Mouse (Mus musculus) stomach, postnatal 0 days (tissue): ENCODE measurements around the gene Gemin2. TPM values are rescaled to one million over a fixed set of nuclear protein-coding genes. Genes with fewer than 3 reads are reported as not detected.
A peak's percentile ranks its signal among the peaks of the same experiment; 100 is the strongest.
"Not testable (repeated sequence)": the region's sequence is repeated elsewhere in the genome, so short reads cannot be mapped to it uniquely, and the experiment has no call there.

Source experiments
- ATAC-seq: fragments of 200-750 bp; cut with Nextera tagmentation; 2 replicates; pipeline ENCODE4 v1.8.0; 2017; ENCODE audit not compliant: low FRiP score, low TSS enrichment
- DNase-seq: peaks from one replicate; pipeline ENCODE4 v3.0.0-alpha.2; 2016; ENCODE audit warnings: low spot score
- H3K27ac ChIP-seq: fragments of 300-500 bp; sonication (generic); replicated peaks from 2 replicates; pipeline ENCODE4 v1.5.1; 2014; ENCODE audit warnings: mild to moderate bottlenecking, control low read depth
- H3K27me3 ChIP-seq: fragments of 300-500 bp; sonication (generic); 2 replicates; pipeline ENCODE4 v1.6.1; 2014; ENCODE audit warnings: low read length; ENCODE audit not compliant: control insufficient read depth, insufficient read depth
- H3K36me3 ChIP-seq: fragments of 300-500 bp; sonication (generic); 2 replicates; pipeline ENCODE4 v1.6.1; 2014; ENCODE audit warnings: low read length, mixed read lengths; ENCODE audit not compliant: control insufficient read depth, insufficient read depth
- H3K4me1 ChIP-seq: fragments of 300-500 bp; sonication (generic); replicated peaks from 2 replicates; pipeline ENCODE4 v1.6.1; 2014; ENCODE audit warnings: antibody characterized with exemption; ENCODE audit not compliant: control insufficient read depth, insufficient read depth
- H3K4me2 ChIP-seq: fragments of 300-500 bp; sonication (generic); replicated peaks from 2 replicates; pipeline ENCODE4 v1.6.1; 2014; ENCODE audit warnings: low read depth, mild to moderate bottlenecking, control low read depth, moderate library complexity
- H3K4me3 ChIP-seq: fragments of 300-500 bp; sonication (generic); 2 replicates; pipeline ENCODE4 v1.5.1; 2014; ENCODE audit warnings: low read depth, low read length, control low read depth
- H3K9ac ChIP-seq: fragments of 300-500 bp; sonication (generic); 2 replicates; pipeline ENCODE4 v1.6.1; 2014; ENCODE audit warnings: mild to moderate bottlenecking, low read length, control low read depth, mixed read lengths
- H3K9me3 ChIP-seq: fragments of 300-500 bp; sonication (generic); 2 replicates; pipeline ENCODE4 v1.6.1; 2016; ENCODE audit warnings: low read length; ENCODE audit not compliant: control insufficient read depth
- CTCF ChIP-seq: IDR thresholded peaks from 2 replicates; pipeline ENCODE4 v1.5.1; 2016; ENCODE audit warnings: antibody characterized with exemption, low read depth, mild to moderate bottlenecking, moderate library complexity
- EP300 ChIP-seq: optimal IDR thresholded peaks from 2 replicates; pipeline ENCODE3; 2016; ENCODE audit warnings: antibody characterized with exemption
- WGBS: fragments of 180-500 bp; shearing (Covaris S2); extraction: QIAGEN DNeasy Blood & Tissue Kit; methylation state at CpG from one replicate; pipeline ENCODE4 v1.1.7; 2014; 5-methylcytosine and 5-hydroxymethylcytosine counted together
- polyA plus RNA-seq: library from polyadenylated mRNA; unstranded; fragments of >200 nt; fragmentation: Nextera tagmentation; extraction: Ambion mirVana; gene quantifications from 2 replicates; pipeline ENCODE4 v1.2.1, GENCODE M21; 2015

Gemin2 gene
- polyA plus RNA-seq, 1 experiment from 2014 or later = 14.8 TPM

GRCm38 (mm10) chr12:59053166-59053565 is 40.0 kb downstream of the Gemin2 start:
- Histone ChIP-seq H3K4me1 (no peaks in the 10 kb centered on the region), H3K36me3 (no peaks in the 10 kb centered on the region; the same call in 1 of the 2 replicates), H3K9me3 (no peaks in the 10 kb centered on the region), H3K27ac (no peak overlapping the region), H3K4me2 (no peak overlapping the region), H3K27me3 (no peaks in the 10 kb centered on the region), H3K4me3 (no peak overlapping the region), H3K9ac (no peak overlapping the region)
- DNase-seq (no peak), ATAC-seq (no peak)
- WGBS = 88% methylated on average over 5 of the region's 5 CpGs
- no peak for TF ChIP-seq EP300
- no peak for TF ChIP-seq CTCF

GRCm38 (mm10) chr12:59053976-59054375 is 40.8 kb downstream of the Gemin2 start:
- no peaks in the 10 kb centered on the region; the same call in 1 of the 2 replicates for H3K36me3 ChIP-seq
- no peaks in the 10 kb centered on the region for H3K27me3 ChIP-seq
- H3K9me3 ChIP-seq = no peaks in the 10 kb centered on the region
- no peak overlapping the region for H3K4me2 ChIP-seq
- DNase-seq (no peak), ATAC-seq (no peak)
- no peak overlapping the region for H3K4me3 ChIP-seq
- TF ChIP-seq EP300 = no peak
- TF ChIP-seq CTCF = no peak
- no peak overlapping the region for H3K27ac ChIP-seq
- no peaks in the 10 kb centered on the region for H3K4me1 ChIP-seq
- no peak overlapping the region for H3K9ac ChIP-seq

- no peak for TF ChIP-seq CTCF
- TF ChIP-seq EP300 = no peak
- Histone ChIP-seq H3K9ac (no peak overlapping the region), H3K4me1 (0 out of 2 replicates have a peak, but pooled peaks cover 2% of the 10 kb centered on the region), H3K4me3 (no peak overlapping the region), H3K4me2 (no peak overlapping the region), H3K36me3 (no peaks in the 10 kb centered on the region; the same call in 1 of the 2 replicates), H3K27me3 (no peaks in the 10 kb centered on the region), H3K27ac (0 out of 2 replicates have a peak overlapping the region, but pooled peaks have one; percentile 35), H3K9me3 (no peaks in the 10 kb centered on the region)
- WGBS = 58% methylated on average over 4 of the region's 4 CpGs
- no peak for ATAC-seq
- DNase-seq = no peak
Measured at GRCm38 (mm10) chr12:59055196-59055850, 42.1 kb downstream of the Gemin2 start.

- Histone ChIP-seq H3K4me3 (no peak overlapping the region), H3K4me2 (no peak overlapping the region), H3K4me1 (0 out of 2 replicates have a peak, but pooled peaks cover 2% of the 10 kb centered on the region), H3K27me3 (no peaks in the 10 kb centered on the region), H3K9ac (no peak overlapping the region), H3K27ac (no peak overlapping the region), H3K9me3 (no peaks in the 10 kb centered on the region), H3K36me3 (no peaks in the 10 kb centered on the region; the same call in 1 of the 2 replicates)
- TF ChIP-seq EP300 = no peak
- TF ChIP-seq CTCF = no peak
- WGBS = 97% methylated on average over 11 of the region's 11 CpGs
- ATAC-seq (no peak), DNase-seq (no peak)
Measured at GRCm38 (mm10) chr12:59056222-59056621, 43.0 kb downstream of the Gemin2 start.

GRCm38 (mm10) chr12:59058242-59058641 is 45.0 kb downstream of the Gemin2 start:
- DNase-seq, H3K27ac ChIP-seq, H3K4me3 ChIP-seq, H3K4me2 ChIP-seq, H3K9ac ChIP-seq, H3K36me3 ChIP-seq, H3K27me3 ChIP-seq, H3K4me1 ChIP-seq, ATAC-seq, H3K9me3 ChIP-seq: not testable (repeated sequence)
- 81% methylated on average over 5 of the region's 5 CpGs for WGBS

- peak overlapping the region; percentile 74 for H3K4me3 ChIP-seq
- TF ChIP-seq CTCF = no peak
- no peak for TF ChIP-seq EP300
- ATAC-seq (no peak), DNase-seq (no peak)
- peak overlapping the region; percentile 97 for H3K27ac ChIP-seq
- no peaks in the 10 kb centered on the region for H3K27me3 ChIP-seq
- 0 out of 2 replicates have a peak, but pooled peaks cover 2% of the 10 kb centered on the region for H3K4me1 ChIP-seq
- H3K9ac ChIP-seq = peak overlapping the region; percentile 91
- peak overlapping the region; percentile 67 for H3K4me2 ChIP-seq
- H3K36me3 ChIP-seq = no peaks in the 10 kb centered on the region; the same call in 1 of the 2 replicates
- H3K9me3 ChIP-seq = no peaks in the 10 kb centered on the region
- WGBS = 37% methylated on average over 4 of the region's 4 CpGs
Measured at GRCm38 (mm10) chr12:59060322-59060721, 47.1 kb downstream of the Gemin2 start.
